Mouse (Mus musculus): Measurements from ENCODE around the gene Olfr1331. TPM values are rescaled to one million over a fixed set of nuclear protein-coding genes. Genes with fewer than 3 reads are reported as not detected.
"Not testable (repeated sequence)": the region's sequence is repeated elsewhere in the genome, so short reads cannot be mapped to it uniquely, and the experiment has no call there.

The Olfr1331 gene
- polyA plus RNA-seq (2015; fragmentation: Nextera tagmentation; extraction: Ambion mirVana): not detected in 2 replicates

- DNase-seq (ENCODE audit: low spot score): no peak
These were observed at the start of gene Olfr1331 for GRCm38 (mm10) chr4:118864349-118864748. Olfr1331 (plus strand) TSS chr4:118864649.

GRCm38 (mm10) chr4:118818921-118819320 lies 45.5 kb upstream of the Olfr1331 start:
- no peak for DNase-seq (ENCODE audit: low spot score)

GRCm38 (mm10) chr4:118836179-118836578 lies 28.3 kb upstream of the Olfr1331 start, which contains the start of gene Olfr1333:
Olfr1333 (minus strand) TSS chr4:118836279.
- DNase-seq (ENCODE audit: low spot score): no peak

- no peak for DNase-seq (ENCODE audit: low spot score)
These were observed 2.7 kb upstream of the Olfr1331 start for GRCm38 (mm10) chr4:118861791-118862190.

- no peak for DNase-seq (ENCODE audit: low spot score)
These were observed 1.7 kb upstream of the Olfr1331 start for GRCm38 (mm10) chr4:118862704-118863103.

GRCm38 (mm10) chr4:118867566-118867965 lies 3.1 kb downstream of the Olfr1331 start:
- no peak for DNase-seq (ENCODE audit: low spot score)

- no peak for DNase-seq (ENCODE audit: low spot score)
These were observed 23.8 kb downstream of the Olfr1331 start, which contains the start of gene Olfr1330 for GRCm38 (mm10) chr4:118888297-118888696. Olfr1330 (plus strand) TSS chr4:118888597.

GRCm38 (mm10) chr4:118901981-118902380 lies 37.5 kb downstream of the Olfr1331 start:
- no peak for DNase-seq (ENCODE audit: low spot score)

GRCm38 (mm10) chr4:118917365-118917764 lies 52.9 kb downstream of the Olfr1331 start, which contains the start of gene Olfr1329:
Olfr1329 (minus strand) TSS chr4:118917465.
- DNase-seq (ENCODE audit: low spot score): not testable (repeated sequence)

Other genes with a start within 250 kb of the Olfr1331 start
- gene Cfap57, start 243.9 kb upstream of the Olfr1331 start, polyA plus RNA-seq (2015; fragmentation: Nextera tagmentation; extraction: Ambion mirVana): 0.14 and 0.15 TPM in 2 replicates
- gene Ebna1bp2, start 243.8 kb upstream of the Olfr1331 start, polyA plus RNA-seq (2015; fragmentation: Nextera tagmentation; extraction: Ambion mirVana): 209 and 229 TPM in 2 replicates
- gene Olfr62, start 205.7 kb upstream of the Olfr1331 start, polyA plus RNA-seq (2015; fragmentation: Nextera tagmentation; extraction: Ambion mirVana): not detected in 2 replicates
- not detected in 2 replicates for gene Olfr1342, start 171.9 kb upstream of the Olfr1331 start, polyA plus RNA-seq (2015; fragmentation: Nextera tagmentation; extraction: Ambion mirVana)
- gene Olfr1341, start 161.1 kb upstream of the Olfr1331 start, polyA plus RNA-seq (2015; fragmentation: Nextera tagmentation; extraction: Ambion mirVana): not detected in 2 replicates
- gene Olfr1340, start 144.5 kb upstream of the Olfr1331 start, polyA plus RNA-seq (2015; fragmentation: Nextera tagmentation; extraction: Ambion mirVana): not detected in 2 replicates
- not detected in 2 replicates for gene Olfr1339, start 132.5 kb upstream of the Olfr1331 start, polyA plus RNA-seq (2015; fragmentation: Nextera tagmentation; extraction: Ambion mirVana)
- gene Olfr1338, start 105.9 kb upstream of the Olfr1331 start, polyA plus RNA-seq (2015; fragmentation: Nextera tagmentation; extraction: Ambion mirVana): not detected in 2 replicates
- gene Olfr1337, start 82.1 kb upstream of the Olfr1331 start, polyA plus RNA-seq (2015; fragmentation: Nextera tagmentation; extraction: Ambion mirVana): not detected in 2 replicates
- gene Olfr1335, start 54.7 kb upstream of the Olfr1331 start, polyA plus RNA-seq (2015; fragmentation: Nextera tagmentation; extraction: Ambion mirVana): not detected in 2 replicates
- gene Olfr1333, start 28.4 kb upstream of the Olfr1331 start, polyA plus RNA-seq (2015; fragmentation: Nextera tagmentation; extraction: Ambion mirVana): not detected in 2 replicates
- gene Olfr1330, start 23.9 kb downstream of the Olfr1331 start, polyA plus RNA-seq (2015; fragmentation: Nextera tagmentation; extraction: Ambion mirVana): 0.05 TPM in 1 of 2 replicates, not detected in the other
- not detected in 2 replicates for gene Olfr1329, start 52.8 kb downstream of the Olfr1331 start, polyA plus RNA-seq (2015; fragmentation: Nextera tagmentation; extraction: Ambion mirVana)
- not detected in 2 replicates for gene Olfr1328, start 74.0 kb downstream of the Olfr1331 start, polyA plus RNA-seq (2015; fragmentation: Nextera tagmentation; extraction: Ambion mirVana)
- gene Lao1, start 96.9 kb downstream of the Olfr1331 start, polyA plus RNA-seq (2015; fragmentation: Nextera tagmentation; extraction: Ambion mirVana): 0.05 and 0.10 TPM in 2 replicates
- gene Slc2a1, start 244.1 kb downstream of the Olfr1331 start, polyA plus RNA-seq (2015; fragmentation: Nextera tagmentation; extraction: Ambion mirVana): 19.9 and 21.4 TPM in 2 replicates